Mouse (Mus musculus) erythroblast, adult 5-6 weeks (primary cell): ENCODE results near the gene D5Ertd579e. TPM values are rescaled to one million over a fixed set of nuclear protein-coding genes. Genes with fewer than 3 reads are reported as not detected.
"Not testable (repeated sequence)": the region's sequence is repeated elsewhere in the genome, so short reads cannot be mapped to it uniquely, and the experiment has no call there.

Source experiments
- ATAC-seq: replicated peaks from 2 replicates; pipeline ENCODE4 v1.8.0; 2016; ENCODE audit warnings: moderate number of reproducible peaks, mild to moderate bottlenecking, moderate TSS enrichment, inconsistent platforms; ENCODE audit not compliant: poor library complexity, low FRiP score, severe bottlenecking
- total RNA-seq, 2 experiments: library from RNA; stranded (forward) in 1 of 2; stranded (reverse) in 1 of 2; fragments of 150-400 nt in 1 of 2; fragments of 200-764, 138-1000 nt in 1 of 2; gene quantifications; 2 replicates each; pipeline versions ENCODE4 v1.2.3 to v1.2.4; 2015 to 2017; ENCODE audit warnings: low replicate concordance in 2 of 2

D5Ertd579e gene
- total RNA-seq, 2 experiments from 2014 or later, result 122 to 226 TPM

DNA sequence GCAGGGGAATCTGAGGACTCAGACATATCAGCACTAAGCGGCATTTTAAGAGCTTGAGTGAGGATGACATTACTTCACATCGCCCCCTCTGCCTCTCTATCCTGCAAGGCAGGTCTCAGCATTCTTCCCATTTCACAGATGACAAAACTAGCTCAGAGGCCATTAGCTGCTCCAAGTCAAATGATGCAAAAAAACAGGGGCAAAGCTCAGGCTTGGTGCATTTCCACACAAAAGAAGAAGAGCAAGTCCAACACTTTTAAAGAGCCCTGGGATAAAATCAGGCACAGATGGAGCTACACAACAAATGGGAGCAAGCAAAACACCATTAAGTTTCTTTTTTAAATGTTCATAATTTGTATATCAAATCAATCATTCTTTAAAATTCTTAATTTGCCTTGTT is 2.2 kb downstream of the D5Ertd579e start:
- ATAC-seq, result no peak

DNA sequence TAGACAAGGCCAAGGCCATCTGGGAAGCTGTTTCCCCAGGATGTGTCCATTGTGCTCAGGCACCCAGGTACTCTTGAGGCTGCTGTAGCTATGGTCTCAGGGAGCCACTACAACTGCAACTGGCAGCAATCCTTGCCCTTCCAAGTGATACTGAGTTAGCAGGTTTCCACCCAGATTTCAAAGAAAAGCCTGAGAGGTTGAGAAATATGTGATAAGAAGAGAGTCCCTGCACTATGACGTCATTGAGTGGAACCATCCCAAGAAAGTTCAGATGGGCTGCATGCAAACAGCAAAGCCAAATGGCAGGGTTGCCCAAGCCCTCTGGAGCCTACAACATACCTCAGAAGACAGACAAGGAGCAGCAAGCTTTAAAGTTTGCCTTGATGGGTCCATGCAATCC is 4.4 kb downstream of the D5Ertd579e start:
- no peak for ATAC-seq

DNA sequence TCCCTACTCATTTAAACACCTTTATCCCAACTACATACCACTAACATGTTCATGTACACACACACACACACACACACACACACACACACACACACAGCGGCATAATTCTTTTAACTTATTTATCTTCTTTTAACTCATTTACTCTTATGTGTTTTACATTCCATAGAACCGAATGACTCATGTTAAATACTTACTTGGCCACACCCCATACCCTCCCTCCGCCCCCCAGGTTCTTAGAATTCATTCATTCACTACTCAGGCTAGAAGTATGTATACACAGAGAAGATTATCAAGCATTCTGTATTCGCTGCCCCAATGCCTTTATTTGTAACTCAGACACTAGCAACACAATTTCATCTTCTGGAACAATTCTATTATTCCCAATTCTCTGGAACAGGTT is 10.7 kb downstream of the D5Ertd579e start:
- ATAC-seq, result 0 out of 2 replicates have a peak, but pooled peaks have one; percentile 55

GRCm38 (mm10) chr5:36683586-36683985 is 12.2 kb downstream of the D5Ertd579e start:
- no peak for ATAC-seq

- ATAC-seq, result no peak
Measured at GRCm38 (mm10) chr5:36681219-36681618, 14.6 kb downstream of the D5Ertd579e start.

- no peak for ATAC-seq
Measured at GRCm38 (mm10) chr5:36679918-36680598, 15.8 kb downstream of the D5Ertd579e start.

GRCm38 (mm10) chr5:36678799-36679198 is 17.0 kb downstream of the D5Ertd579e start:
- no peak for ATAC-seq

GRCm38 (mm10) chr5:36677907-36678306 is 17.9 kb downstream of the D5Ertd579e start:
- ATAC-seq, result no peak

DNA sequence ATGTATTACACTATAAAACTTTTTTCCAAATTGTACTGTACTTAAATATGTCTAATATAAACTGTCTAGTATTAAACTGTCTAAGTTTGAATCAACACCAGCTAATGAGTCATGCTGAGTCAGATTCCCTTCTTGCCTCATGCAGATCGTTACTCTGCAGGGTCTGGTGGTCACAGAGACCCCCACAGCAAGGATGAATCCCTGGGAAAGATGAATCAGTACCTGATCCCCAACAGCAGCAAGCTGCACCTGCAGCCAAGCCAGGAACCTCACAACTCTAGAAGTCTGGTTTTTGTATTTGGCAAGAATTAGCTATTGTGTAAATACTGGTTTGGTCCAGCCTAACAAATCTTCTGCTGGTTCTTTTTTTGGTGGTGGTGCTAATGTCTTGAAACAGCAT is 20.4 kb downstream of the D5Ertd579e start:
- ATAC-seq, result 0 out of 2 replicates have a peak, but pooled peaks have one; percentile 49

DNA sequence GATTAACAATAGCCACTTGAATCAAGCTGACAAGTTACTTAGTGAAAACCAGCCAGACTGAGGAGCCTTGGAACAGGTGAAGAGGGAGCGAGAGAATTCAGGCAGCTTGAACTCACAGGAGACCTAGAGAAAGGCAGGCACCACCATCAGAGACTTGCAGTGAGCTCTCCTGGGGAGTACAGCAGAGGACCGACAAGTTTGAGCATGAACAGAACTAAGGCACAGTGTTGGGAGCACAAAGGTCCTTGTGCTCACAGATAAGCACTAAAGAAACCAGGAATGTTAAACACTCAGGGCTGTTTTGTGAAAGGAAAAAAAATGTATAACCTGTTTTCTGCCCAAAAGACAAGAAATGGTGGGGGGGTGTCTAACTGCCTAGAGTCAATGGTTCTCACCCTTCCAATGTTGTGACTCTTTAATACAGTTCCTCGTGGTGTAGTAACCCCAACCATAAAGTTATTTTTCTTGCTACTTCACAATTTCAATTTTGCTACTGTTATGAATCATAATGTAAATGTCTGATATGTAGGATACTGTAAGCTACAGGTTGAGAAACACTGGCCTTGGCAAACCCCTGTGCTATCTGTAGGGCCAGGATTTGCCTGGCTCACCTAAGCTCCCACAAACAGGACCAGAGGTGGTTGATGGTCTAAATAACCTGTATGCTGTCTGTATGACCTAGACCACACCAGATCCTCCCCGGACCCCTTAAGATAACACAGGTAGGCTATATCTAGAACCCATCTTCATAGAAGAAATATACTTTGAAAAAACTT is 21.0 kb downstream of the D5Ertd579e start:
- ATAC-seq, result no peak

DNA sequence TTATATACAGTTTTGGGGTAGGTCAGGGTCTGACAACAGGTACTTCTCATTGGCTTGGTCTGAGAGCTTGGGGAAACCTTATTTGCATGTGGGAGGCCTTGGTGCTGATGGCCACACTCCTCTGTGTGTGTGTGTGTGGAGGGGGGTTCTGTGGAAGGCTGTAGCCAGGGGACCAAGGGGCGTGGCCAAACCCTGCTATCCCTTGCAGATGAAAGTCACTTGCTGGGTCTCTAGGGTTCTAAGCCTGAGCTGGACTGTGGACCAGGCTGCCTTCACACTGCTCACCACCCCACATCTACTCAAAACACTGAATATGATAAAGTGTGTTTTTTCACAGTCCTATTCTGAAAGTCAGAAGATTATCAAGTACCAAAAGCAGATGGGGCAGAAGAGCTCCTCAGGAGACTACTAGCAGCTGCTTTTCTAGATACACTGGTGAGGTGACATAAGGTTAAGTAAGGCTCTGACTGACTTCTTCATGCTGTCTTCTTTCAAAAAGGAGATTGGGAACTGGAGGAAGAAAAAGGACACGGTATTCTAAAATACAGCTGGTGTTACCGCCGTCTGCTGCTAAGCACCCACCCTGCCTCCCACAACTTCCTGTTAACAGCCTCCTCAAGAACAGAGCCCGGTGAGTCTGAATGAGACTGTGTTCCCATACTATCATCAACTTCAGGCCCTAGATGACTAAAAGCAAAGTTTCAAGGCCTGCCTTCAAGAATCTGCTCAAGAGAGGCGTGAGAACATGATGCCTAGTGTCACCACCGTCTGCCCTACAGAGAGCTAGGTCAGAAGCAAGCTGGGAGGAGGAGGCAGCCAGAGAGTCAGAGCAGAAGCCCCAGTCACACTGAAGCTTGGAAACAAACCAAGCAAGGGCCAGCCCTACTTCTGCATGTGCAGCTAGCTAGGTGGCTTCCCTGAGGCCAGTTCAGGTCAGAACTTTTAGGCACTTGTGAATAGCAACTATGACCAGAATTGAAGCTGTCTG is 26.5 kb downstream of the D5Ertd579e start:
- no peak for ATAC-seq

DNA sequence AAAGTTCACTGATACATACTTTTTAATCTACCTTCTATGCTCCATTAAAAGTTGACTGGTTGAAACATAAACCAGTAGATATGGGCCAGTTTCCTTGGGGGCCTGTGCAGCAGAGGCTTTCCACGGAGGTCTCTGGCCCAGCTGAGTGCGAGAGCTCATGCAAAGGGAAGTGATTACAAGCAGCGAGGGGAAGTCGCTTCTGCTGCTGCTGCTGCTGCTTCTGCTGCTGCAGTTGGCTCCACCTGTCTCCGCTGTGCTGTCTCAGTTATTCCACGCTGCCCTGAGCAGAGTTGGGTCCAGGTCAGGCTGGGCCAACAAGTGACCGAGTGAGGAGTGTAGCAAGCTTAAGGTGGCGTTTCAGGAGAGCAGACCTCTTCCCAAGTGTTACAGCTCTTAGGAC is 27.3 kb downstream of the D5Ertd579e start:
- no peak for ATAC-seq

DNA sequence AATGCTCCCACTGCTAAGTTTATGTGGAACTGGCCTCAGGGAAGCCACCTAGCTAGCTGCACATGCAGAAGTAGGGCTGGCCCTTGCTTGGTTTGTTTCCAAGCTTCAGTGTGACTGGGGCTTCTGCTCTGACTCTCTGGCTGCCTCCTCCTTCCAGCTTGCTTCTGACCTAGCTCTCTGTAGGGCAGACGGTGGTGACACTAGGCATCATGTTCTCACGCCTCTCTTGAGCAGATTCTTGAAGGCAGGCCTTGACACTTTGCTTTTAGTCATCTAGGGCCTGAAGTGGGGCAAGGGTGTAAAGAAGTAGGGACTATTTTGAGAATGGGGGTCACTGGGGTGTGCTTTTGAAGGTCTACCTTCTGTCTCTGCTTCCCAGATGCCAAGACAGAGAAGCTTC is 27.8 kb downstream of the D5Ertd579e start:
- ATAC-seq, result not testable (repeated sequence)

DNA sequence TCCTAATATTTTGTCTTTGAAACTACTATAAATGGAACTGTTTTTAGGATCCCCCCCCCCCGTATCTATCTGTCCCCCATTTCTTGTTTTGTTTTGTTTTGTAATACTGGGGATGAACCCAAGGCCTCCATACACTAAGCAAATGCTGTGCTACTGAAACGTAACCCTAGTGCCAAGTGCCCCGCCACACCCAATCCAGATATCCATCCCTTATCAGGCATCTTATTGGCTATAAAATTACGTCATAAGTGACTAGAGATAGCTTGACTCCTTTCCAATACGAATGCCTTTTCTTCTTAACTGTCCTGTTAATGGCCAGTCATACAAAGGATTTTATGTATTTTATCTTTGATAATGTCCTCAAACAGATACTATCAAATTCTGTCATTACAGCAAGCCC is 28.7 kb downstream of the D5Ertd579e start:
- no peak for ATAC-seq

GRCm38 (mm10) chr5:36666699-36667098 is 29.1 kb downstream of the D5Ertd579e start:
- ATAC-seq, result not testable (repeated sequence)

GRCm38 (mm10) chr5:36663329-36663728 is 32.5 kb downstream of the D5Ertd579e start:
- ATAC-seq, result no peak

DNA sequence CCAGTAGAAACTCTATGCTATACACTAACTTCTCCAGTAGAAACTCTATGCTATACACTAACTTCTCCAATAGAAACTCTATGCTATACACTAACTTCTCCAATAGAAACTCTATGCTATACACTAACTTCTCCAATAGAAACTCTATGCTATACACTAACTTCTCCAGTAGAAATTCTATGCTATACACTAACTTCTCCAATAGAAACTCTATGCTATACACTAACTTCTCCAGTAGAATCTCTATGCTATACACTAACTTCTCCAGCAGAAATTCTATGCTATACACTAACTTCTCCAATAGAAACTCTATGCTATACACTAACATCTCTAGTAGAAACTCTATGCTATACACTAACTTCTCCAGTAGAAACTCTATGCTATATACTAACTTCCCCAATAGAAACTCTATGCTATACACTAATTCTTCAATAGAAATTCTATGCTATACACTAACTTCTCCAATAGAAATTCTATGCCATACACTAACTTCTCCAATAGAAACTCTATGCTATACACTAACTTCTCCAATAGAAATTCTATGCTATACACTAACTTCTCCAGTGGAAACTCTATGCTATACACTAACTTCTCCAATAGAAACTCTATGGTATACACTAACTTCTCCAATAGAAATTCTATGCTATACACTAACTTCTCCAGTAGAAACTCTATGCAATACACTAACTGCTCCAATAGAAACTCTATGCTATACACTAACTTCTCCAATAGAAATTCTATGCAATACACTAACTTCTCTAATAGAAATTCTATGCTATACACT is 34.7 kb downstream of the D5Ertd579e start:
- ATAC-seq, result not testable (repeated sequence)

DNA sequence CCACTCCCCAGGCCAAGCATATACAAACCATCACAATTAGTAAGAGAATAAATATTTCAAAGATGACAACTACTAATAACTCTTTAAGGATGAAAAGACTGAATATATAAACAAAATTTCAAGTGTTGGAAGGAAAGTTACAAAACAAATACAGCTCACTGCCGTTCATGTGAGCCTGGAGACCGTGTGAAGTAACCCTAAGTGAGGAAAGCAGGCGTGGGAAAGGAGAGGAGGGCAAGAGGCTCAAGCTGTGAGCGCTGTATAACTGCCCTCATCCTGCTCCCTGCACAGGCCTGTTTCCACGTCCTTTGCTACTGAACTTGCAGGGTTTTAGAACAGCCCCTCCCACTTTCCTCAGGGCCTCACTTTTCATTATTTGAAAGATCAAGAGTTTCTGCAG is 70.2 kb downstream of the D5Ertd579e start:
- no peak for ATAC-seq

DNA sequence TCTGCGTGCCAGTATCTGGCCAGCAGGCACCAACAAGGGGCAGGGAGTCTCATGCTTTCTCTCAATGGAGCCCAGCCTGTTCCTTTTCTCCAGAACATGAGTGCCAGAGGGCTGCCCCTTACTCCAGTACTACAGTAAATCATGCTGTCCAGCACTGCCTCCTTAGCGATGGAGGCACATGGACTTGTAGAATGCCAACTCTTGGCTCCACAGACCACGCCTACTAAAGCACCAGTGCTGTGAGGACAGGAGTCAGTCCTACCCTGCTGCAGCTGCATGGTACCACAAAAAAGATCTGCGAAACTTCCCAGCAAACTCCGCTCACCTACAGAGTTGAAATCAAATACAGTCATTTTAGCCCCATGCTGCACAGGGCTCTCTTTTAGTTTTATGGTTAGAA is 72.2 kb downstream of the D5Ertd579e start:
- ATAC-seq, result no peak
